Mouse (Mus musculus): ENCODE measurements around the gene Nell2. TPM values are rescaled to one million over a fixed set of nuclear protein-coding genes. Genes with fewer than 3 reads are reported as not detected.

Nell2 gene
- polyA plus RNA-seq, 1 experiment from 2014 or later = 1.7 TPM

Other genes with a start within 250 kb of the Nell2 start
- not detected in 2 replicates for gene Dbx2, start 127.4 kb upstream of the Nell2 start, polyA plus RNA-seq (2015; fragmentation: Nextera tagmentation; extraction: Ambion mirVana)

Data from heart, embryonic 13.5 days (tissue).